Mouse (Mus musculus) neural tube, embryonic 11.5 days (tissue): ENCODE measurements at regions not wholly inside any gene's neighbourhood (a gene's known extent, or its start where the extent isn't known, plus 50 kb on each side); places are given as distances from the start of the nearest gene placed in this dataset.

Experiments
- ATAC-seq: fragments of 200-750 bp; cut with Nextera tagmentation; 2 replicates; pipeline ENCODE4 v1.8.0; 2017; ENCODE audit warnings: moderate number of reproducible peaks, mild to moderate bottlenecking, moderate TSS enrichment, moderate library complexity; ENCODE audit not compliant: insufficient read depth, low FRiP score, low TSS enrichment
- DNase-seq: peaks from one replicate; pipeline ENCODE4 v3.0.0-alpha.2; 2015; ENCODE audit warnings: low spot score
- H3K27ac ChIP-seq: fragments of 300-500 bp; sonication (generic); 2 replicates; pipeline ENCODE4 v1.5.1; 2014; ENCODE audit warnings: low read depth, mild to moderate bottlenecking, low read length
- H3K27me3 ChIP-seq: fragments of 300-500 bp; sonication (generic); 2 replicates; pipeline ENCODE4 v1.6.1; 2014; ENCODE audit warnings: mild to moderate bottlenecking, low read length, mixed read lengths; ENCODE audit not compliant: control insufficient read depth, insufficient read depth
- H3K36me3 ChIP-seq: fragments of 300-500 bp; sonication (generic); 2 replicates; pipeline ENCODE4 v1.6.1; 2014; ENCODE audit warnings: mild to moderate bottlenecking, low read length, moderate library complexity, mixed read lengths; ENCODE audit not compliant: control insufficient read depth, insufficient read depth
- H3K4me1 ChIP-seq: fragments of 300-500 bp; sonication (generic); 2 replicates; pipeline ENCODE4 v1.6.1; 2014; ENCODE audit warnings: low read length, mixed read lengths; ENCODE audit not compliant: control insufficient read depth, insufficient read depth
- H3K4me2 ChIP-seq: fragments of 300-500 bp; sonication (generic); 2 replicates; pipeline ENCODE4 v1.6.1; 2014; ENCODE audit warnings: low read depth, mild to moderate bottlenecking, moderate library complexity
- H3K4me3 ChIP-seq: fragments of 300-500 bp; sonication (generic); 2 replicates; pipeline ENCODE4 v1.5.1; 2014; ENCODE audit warnings: low read depth, low read length
- H3K9ac ChIP-seq: fragments of 300-500 bp; sonication (generic); 2 replicates; pipeline ENCODE4 v1.6.1; 2014; ENCODE audit warnings: mild to moderate bottlenecking, low read length
- H3K9me3 ChIP-seq: fragments of 300-500 bp; sonication (generic); 2 replicates; pipeline ENCODE4 v1.6.1; 2016; ENCODE audit warnings: low read length; ENCODE audit not compliant: control insufficient read depth
- WGBS: fragments of 180-500 bp; shearing (Covaris S2); extraction: QIAGEN DNeasy Blood & Tissue Kit; methylation state at CpG from one replicate; pipeline ENCODE4 v1.1.7; 2014; 5-methylcytosine and 5-hydroxymethylcytosine counted together

- Histone ChIP-seq H3K4me2 (no peak overlapping the region), H3K27me3 (no peaks in the 10 kb centered on the region), H3K4me1 (no peaks in the 10 kb centered on the region), H3K27ac (no peak overlapping the region), H3K4me3 (no peak overlapping the region), H3K9ac (no peak overlapping the region), H3K36me3 (no peaks in the 10 kb centered on the region), H3K9me3 (no peaks in the 10 kb centered on the region)
- ATAC-seq = no peak
- WGBS = 61% methylated on average over 10 of the region's 10 CpGs
- DNase-seq = no peak
Measured at GRCm38 (mm10) chr15:74294691-74295090, 341.5 kb downstream of the Mroh4 start.

- H3K36me3 ChIP-seq = no peaks in the 10 kb centered on the region
- no peak overlapping the region for H3K4me3 ChIP-seq
- no peaks in the 10 kb centered on the region for H3K27me3 ChIP-seq
- H3K4me2 ChIP-seq = no peak overlapping the region
- 77% methylated on average over 10 of the region's 10 CpGs for WGBS
- no peaks in the 10 kb centered on the region for H3K4me1 ChIP-seq
- no peak for ATAC-seq
- H3K9me3 ChIP-seq = no peaks in the 10 kb centered on the region
- no peak overlapping the region for H3K27ac ChIP-seq
- DNase-seq = no peak
- H3K9ac ChIP-seq = no peak overlapping the region
Measured at GRCm38 (mm10) chr15:74294109-74294508, 342.0 kb downstream of the Mroh4 start.

- 69% methylated on average over 2 of the region's 2 CpGs for WGBS
- 0 out of 2 replicates have a peak, but pooled peaks cover 3% of the 10 kb centered on the region for H3K4me1 ChIP-seq
- no peaks in the 10 kb centered on the region for H3K9me3 ChIP-seq
- no peaks in the 10 kb centered on the region for H3K36me3 ChIP-seq
- no peak for ATAC-seq
- H3K9ac ChIP-seq = no peak overlapping the region
- DNase-seq = no peak
- H3K4me2 ChIP-seq = no peak overlapping the region
- no peak overlapping the region for H3K27ac ChIP-seq
- no peak overlapping the region for H3K4me3 ChIP-seq
- H3K27me3 ChIP-seq = no peaks in the 10 kb centered on the region
Measured at GRCm38 (mm10) chr15:74287492-74287891, 348.7 kb downstream of the Mroh4 start.

GRCm38 (mm10) chr15:74283172-74283534 is 353.0 kb downstream of the Mroh4 start:
- H3K4me3 ChIP-seq = no peak overlapping the region
- 52% methylated on average over 5 of the region's 5 CpGs for WGBS
- 0 out of 2 replicates have a peak overlapping the region, but pooled peaks have one; percentile 20 for H3K27ac ChIP-seq
- no peak overlapping the region for H3K4me2 ChIP-seq
- H3K9me3 ChIP-seq = no peaks in the 10 kb centered on the region
- no peaks in the 10 kb centered on the region for H3K36me3 ChIP-seq
- no peaks in the 10 kb centered on the region for H3K27me3 ChIP-seq
- DNase-seq = no peak
- H3K9ac ChIP-seq = no peak overlapping the region
- no peak for ATAC-seq
- 0 out of 2 replicates have a peak, but pooled peaks cover 3% of the 10 kb centered on the region for H3K4me1 ChIP-seq

- H3K27ac ChIP-seq = no peak overlapping the region
Measured at GRCm38 (mm10) chr15:74282440-74283171, 353.5 kb downstream of the Mroh4 start.

GRCm38 (mm10) chr15:74274435-74274834 is 361.7 kb downstream of the Mroh4 start:
- H3K27me3 ChIP-seq = no peaks in the 10 kb centered on the region
- ATAC-seq (no peak), DNase-seq (no peak)
- 81% methylated on average over 5 of the region's 5 CpGs for WGBS
- no peak overlapping the region for H3K27ac ChIP-seq
- no peak overlapping the region for H3K4me3 ChIP-seq
- H3K9ac ChIP-seq = no peak overlapping the region
- no peaks in the 10 kb centered on the region for H3K9me3 ChIP-seq
- no peak overlapping the region for H3K4me2 ChIP-seq
- H3K36me3 ChIP-seq = no peaks in the 10 kb centered on the region
- H3K4me1 ChIP-seq = no peaks in the 10 kb centered on the region; the same call in 1 of the 2 replicates

More at GRCm38 (mm10) chr15:74282440-74283171, 353.5 kb downstream of the Mroh4 start:
- H3K9ac ChIP-seq = no peak overlapping the region
- no peaks in the 10 kb centered on the region for H3K27me3 ChIP-seq
- H3K4me1 ChIP-seq = 0 out of 2 replicates have a peak, but pooled peaks cover 3% of the 10 kb centered on the region
- H3K9me3 ChIP-seq = no peaks in the 10 kb centered on the region
- H3K36me3 ChIP-seq = no peaks in the 10 kb centered on the region
- DNase-seq (no peak), ATAC-seq (no peak)
- H3K4me3 ChIP-seq = no peak overlapping the region
- no peak overlapping the region for H3K4me2 ChIP-seq
- 59% methylated on average over 7 of the region's 7 CpGs for WGBS

GRCm38 (mm10) chr15:74262587-74263210 is 373.5 kb downstream of the Mroh4 start:
- Histone ChIP-seq H3K4me2 (no peak overlapping the region), H3K9ac (no peak overlapping the region), H3K4me3 (no peak overlapping the region), H3K4me1 (no peaks in the 10 kb centered on the region), H3K9me3 (no peaks in the 10 kb centered on the region), H3K27ac (no peak overlapping the region), H3K27me3 (no peaks in the 10 kb centered on the region), H3K36me3 (no peaks in the 10 kb centered on the region)
- 81% methylated on average over 9 of the region's 9 CpGs for WGBS
- ATAC-seq = no peak
- no peak for DNase-seq

GRCm38 (mm10) chr15:74258610-74259009 is 377.5 kb downstream of the Mroh4 start:
- no peak for ATAC-seq
- Histone ChIP-seq H3K4me1 (no peaks in the 10 kb centered on the region), H3K4me2 (no peak overlapping the region), H3K27ac (no peak overlapping the region), H3K9me3 (no peaks in the 10 kb centered on the region), H3K4me3 (no peak overlapping the region), H3K27me3 (no peaks in the 10 kb centered on the region), H3K36me3 (no peaks in the 10 kb centered on the region), H3K9ac (no peak overlapping the region)
- whole genome bisulfite sequencing = 93% methylated on average over 13 of the region's 13 CpGs
- DNase-seq = no peak
